Mouse (Mus musculus) E14TG2a.4 (cell line): Measurements from ENCODE around the gene Xylb.
"Not testable (repeated sequence)": the region's sequence is repeated elsewhere in the genome, so short reads cannot be mapped to it uniquely, and the experiment has no call there.

Experiments used
- H3K27me3 ChIP-seq: 2 replicates; pipeline ENCODE4 v1.6.1; 2014; ENCODE audit warnings: low read length, control low read depth; ENCODE audit not compliant: insufficient read depth
- H3K36me3 ChIP-seq: 2 replicates; pipeline ENCODE4 v1.6.1; 2014; ENCODE audit warnings: low read length, control low read depth; ENCODE audit not compliant: insufficient read depth
- H3K4me1 ChIP-seq: replicated peaks from 2 replicates; pipeline ENCODE4 v1.6.1; 2014; ENCODE audit warnings: low read depth, low read length, control low read depth
- H3K4me3 ChIP-seq: replicated peaks from 2 replicates; pipeline ENCODE4 v1.5.1; 2014; ENCODE audit warnings: mild to moderate bottlenecking, low read length
- H3K9me3 ChIP-seq: 2 replicates; pipeline ENCODE4 v1.6.1; 2014; ENCODE audit warnings: low read length, control low read depth
- CTCF ChIP-seq: conservative IDR thresholded peaks from 2 replicates; pipeline ENCODE4 v1.5.1; 2014; ENCODE audit warnings: low read length
- NANOG ChIP-seq: IDR thresholded peaks from 2 replicates; pipeline ENCODE4 v1.6.1; 2014; ENCODE audit warnings: borderline replicate concordance, low read length, mixed read lengths
- POU5F1 ChIP-seq: IDR thresholded peaks from 2 replicates; pipeline ENCODE4 v1.6.1; 2014; ENCODE audit warnings: low read length, borderline replicate concordance

Xylb gene

GRCm38 (mm10) chr9:119368367-119368766 lies 11.2 kb downstream of the Xylb start:
- H3K27me3 ChIP-seq = no peaks in the 10 kb centered on the region
- no peak overlapping the region for H3K4me3 ChIP-seq
- TF ChIP-seq POU5F1 (no peak), NANOG (no peak), CTCF (no peak)
- no peaks in the 10 kb centered on the region for H3K4me1 ChIP-seq
- peaks cover 61% of the 10 kb centered on the region for H3K36me3 ChIP-seq
- no peaks in the 10 kb centered on the region for H3K9me3 ChIP-seq

DNA sequence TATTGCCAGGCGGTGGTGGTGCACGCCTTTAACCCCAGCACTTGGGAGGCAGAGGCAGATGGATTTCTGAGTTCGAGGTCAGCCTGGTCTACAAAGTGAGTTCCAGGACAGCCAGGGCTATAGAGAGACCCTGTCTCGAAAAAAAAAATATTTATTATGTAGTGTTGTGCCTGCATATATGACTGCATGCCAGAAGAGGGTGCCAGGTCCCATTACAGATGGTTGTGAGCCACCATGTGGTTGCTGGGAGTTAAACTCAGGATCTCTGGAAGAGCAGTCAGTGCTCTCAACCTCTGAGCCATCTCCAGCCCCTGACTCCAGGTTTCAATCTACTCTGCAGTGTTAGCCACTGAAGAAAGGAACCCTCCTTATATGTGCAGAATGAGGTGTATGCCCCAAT lies 13.6 kb downstream of the Xylb start:
- H3K36me3 ChIP-seq = peaks cover 46% of the 10 kb centered on the region
- H3K4me3 ChIP-seq, H3K27me3 ChIP-seq, H3K9me3 ChIP-seq: not testable (repeated sequence)
- peaks cover 15% of the 10 kb centered on the region for H3K4me1 ChIP-seq

GRCm38 (mm10) chr9:119371251-119371650 lies 14.1 kb downstream of the Xylb start:
- no peaks in the 10 kb centered on the region for H3K9me3 ChIP-seq
- no peaks in the 10 kb centered on the region for H3K27me3 ChIP-seq
- no peak overlapping the region for H3K4me3 ChIP-seq
- peaks cover 20% of the 10 kb centered on the region for H3K4me1 ChIP-seq
- peaks cover 46% of the 10 kb centered on the region for H3K36me3 ChIP-seq
- no peak for TF ChIP-seq POU5F1
- TF ChIP-seq NANOG = no peak
- TF ChIP-seq CTCF = no peak

- Histone ChIP-seq H3K27me3 (no peaks in the 10 kb centered on the region), H3K4me3 (no peak overlapping the region), H3K4me1 (peaks cover 22% of the 10 kb centered on the region), H3K9me3 (no peaks in the 10 kb centered on the region), H3K36me3 (peaks cover 37% of the 10 kb centered on the region)
- TF ChIP-seq NANOG (no peak), POU5F1 (no peak), CTCF (no peak)
These were observed 17.8 kb downstream of the Xylb start for GRCm38 (mm10) chr9:119375008-119375407.

DNA sequence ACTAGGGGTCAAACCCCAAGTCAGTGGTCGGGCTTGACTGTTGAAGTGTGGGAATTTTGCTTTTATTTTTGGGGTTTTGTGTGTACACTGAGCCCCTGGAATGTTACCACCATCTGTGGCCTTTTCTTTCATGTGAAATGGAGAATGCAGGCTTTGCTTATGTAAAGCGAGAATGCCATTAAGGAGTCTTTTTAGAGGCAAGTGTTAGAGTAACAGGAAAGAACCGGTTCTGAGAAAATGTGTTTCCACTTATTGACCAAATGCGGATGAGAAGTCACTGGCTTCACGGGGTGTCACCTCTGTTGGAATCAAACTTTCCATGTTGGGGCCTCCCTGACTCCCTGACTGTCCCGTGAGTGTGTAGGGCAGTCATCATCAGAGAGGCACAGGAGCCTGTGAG lies 18.4 kb downstream of the Xylb start:
- Histone ChIP-seq H3K4me1 (peaks cover 22% of the 10 kb centered on the region), H3K27me3 (no peaks in the 10 kb centered on the region), H3K4me3 (no peak overlapping the region), H3K9me3 (no peaks in the 10 kb centered on the region), H3K36me3 (peaks cover 39% of the 10 kb centered on the region)
- peak; percentile 22; the same call in 1 of the 2 replicates for TF ChIP-seq NANOG
- no peak for TF ChIP-seq POU5F1
- TF ChIP-seq CTCF = no peak

GRCm38 (mm10) chr9:119378231-119378630 lies 21.1 kb downstream of the Xylb start:
- no peaks in the 10 kb centered on the region for H3K27me3 ChIP-seq
- H3K9me3 ChIP-seq = no peaks in the 10 kb centered on the region
- peaks cover 58% of the 10 kb centered on the region for H3K36me3 ChIP-seq
- H3K4me1 ChIP-seq = peaks cover 28% of the 10 kb centered on the region
- no peak overlapping the region for H3K4me3 ChIP-seq
- TF ChIP-seq NANOG (no peak), POU5F1 (no peak), CTCF (no peak)

DNA sequence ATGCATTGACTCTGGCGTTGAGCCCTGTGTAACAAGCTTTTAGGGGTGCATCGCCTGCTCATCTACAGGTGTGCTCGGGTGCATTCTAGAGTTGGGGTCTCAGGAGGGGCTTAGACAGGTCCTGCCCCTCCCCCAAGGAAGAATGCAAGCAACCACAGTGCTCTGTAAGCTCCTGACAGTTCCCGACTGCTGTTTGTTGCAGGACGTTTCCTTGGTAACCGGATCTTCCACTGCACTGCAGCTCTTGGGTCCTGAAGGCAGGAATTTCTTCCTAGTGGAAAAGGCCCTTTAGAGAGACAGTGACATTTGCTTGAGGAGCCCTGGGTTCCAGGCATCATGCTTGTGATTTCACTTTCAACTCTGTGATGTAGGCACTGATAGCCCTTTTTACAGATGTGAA lies 25.4 kb downstream of the Xylb start:
- Histone ChIP-seq H3K27me3 (no peaks in the 10 kb centered on the region), H3K4me3 (no peak overlapping the region), H3K9me3 (peaks cover 7% of the 10 kb centered on the region; the same call in 1 of the 2 replicates), H3K36me3 (peaks cover 75% of the 10 kb centered on the region), H3K4me1 (peaks cover 6% of the 10 kb centered on the region)
- no peak for TF ChIP-seq NANOG
- TF ChIP-seq CTCF = no peak
- TF ChIP-seq POU5F1 = no peak

DNA sequence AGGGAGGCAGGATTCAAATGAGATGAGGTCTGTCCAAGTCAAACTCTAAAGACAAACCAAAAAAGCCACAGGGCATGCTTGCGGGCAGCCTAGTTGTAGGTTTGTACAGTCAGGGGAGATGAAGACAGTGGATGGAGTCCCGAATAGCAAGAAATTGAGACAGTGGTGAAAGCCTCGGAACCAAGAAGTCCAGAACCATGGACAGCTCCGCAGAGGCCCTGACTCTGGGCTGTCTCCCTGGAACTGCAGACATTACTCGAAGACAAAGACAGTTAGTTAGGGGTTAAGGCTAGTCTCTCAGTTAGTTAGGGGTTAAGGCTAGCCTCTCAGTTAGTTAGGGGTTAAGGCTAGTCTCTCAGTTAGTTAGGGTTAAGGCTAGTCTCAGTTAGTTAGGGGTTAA lies 31.8 kb downstream of the Xylb start:
- no peak for TF ChIP-seq POU5F1
- TF ChIP-seq NANOG = no peak
- no peak for TF ChIP-seq CTCF
- Histone ChIP-seq H3K9me3 (peaks cover 7% of the 10 kb centered on the region; the same call in 1 of the 2 replicates), H3K4me1 (peaks cover 31% of the 10 kb centered on the region), H3K27me3 (no peaks in the 10 kb centered on the region), H3K4me3 (no peak overlapping the region), H3K36me3 (peaks cover 38% of the 10 kb centered on the region)

DNA sequence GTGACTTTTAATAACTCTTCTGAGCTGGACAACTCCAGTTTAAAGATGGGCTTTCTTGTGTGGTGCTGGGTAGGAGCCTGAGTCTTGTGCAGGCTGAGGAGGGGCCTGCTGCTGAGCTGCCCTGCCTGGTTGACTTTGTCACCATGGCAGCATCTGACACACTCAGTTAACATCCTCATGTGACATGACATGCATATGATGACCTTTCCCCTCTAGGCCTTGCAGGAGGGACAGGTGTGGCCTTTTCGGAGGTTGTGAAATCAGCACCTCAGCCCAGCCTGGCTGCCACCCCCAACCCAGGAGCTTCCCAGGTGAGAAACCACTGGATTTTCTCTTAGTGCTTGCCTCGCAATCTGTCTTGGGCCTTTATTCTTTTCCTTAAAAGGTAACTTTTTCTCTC lies 33.0 kb downstream of the Xylb start:
- peaks cover 5% of the 10 kb centered on the region; the same call in 1 of the 2 replicates for H3K9me3 ChIP-seq
- H3K36me3 ChIP-seq = peaks cover 31% of the 10 kb centered on the region
- peaks cover 31% of the 10 kb centered on the region for H3K4me1 ChIP-seq
- no peaks in the 10 kb centered on the region for H3K27me3 ChIP-seq
- TF ChIP-seq CTCF (no peak), NANOG (no peak), POU5F1 (no peak)
- no peak overlapping the region for H3K4me3 ChIP-seq
